Mouse (Mus musculus): ENCODE measurements around the gene H2-Q10.
"Not testable (repeated sequence)": the region's sequence is repeated elsewhere in the genome, so short reads cannot be mapped to it uniquely, and the experiment has no call there.

The H2-Q10 gene

DNA sequence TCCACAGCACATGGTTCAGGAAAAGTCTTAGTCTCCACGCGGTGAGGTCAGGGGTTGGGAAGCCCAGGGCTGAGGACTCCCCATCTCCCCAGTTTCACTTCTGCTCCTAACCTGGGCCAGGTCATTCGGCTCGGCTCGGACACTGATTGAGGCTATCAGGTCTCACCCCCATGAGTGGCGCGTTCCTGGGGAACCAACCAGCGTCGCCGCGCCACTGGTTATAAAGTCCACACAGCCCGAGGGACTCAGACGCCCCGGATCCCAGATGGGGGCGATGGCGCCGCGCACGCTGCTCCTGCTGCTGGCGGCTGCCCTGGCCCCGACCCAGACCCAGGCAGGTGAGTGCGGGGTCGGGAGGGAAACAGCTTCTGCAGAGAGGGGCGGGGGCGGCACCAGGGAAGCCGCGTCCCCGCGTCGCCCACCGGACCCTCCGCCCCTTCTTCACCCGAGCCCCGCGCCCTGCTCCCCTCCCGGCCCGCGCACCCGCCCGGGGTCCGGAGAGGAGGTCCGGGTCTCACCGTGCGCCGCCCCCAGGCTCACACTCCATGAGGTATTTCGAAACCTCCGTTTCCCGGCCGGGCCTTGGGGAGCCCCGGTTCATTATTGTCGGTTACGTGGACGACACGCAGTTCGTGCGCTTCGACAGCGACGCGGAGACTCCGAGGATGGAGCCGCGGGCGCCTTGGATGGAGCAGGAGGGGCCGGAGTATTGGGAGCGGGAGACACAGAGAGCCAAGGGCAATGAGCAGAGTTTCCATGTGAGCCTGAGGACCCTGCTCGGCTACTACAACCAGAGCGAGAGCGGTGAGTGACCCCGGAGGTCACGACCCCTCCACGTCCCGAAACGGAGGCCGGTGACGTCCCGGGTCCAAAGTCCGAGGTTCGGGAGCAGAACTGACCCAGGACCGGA lies at the start of gene H2-Q10:
TSS of gene H2-Q10 (plus strand) at position 248 of the 910 bp plus-strand sequence.
- DNase-seq (ENCODE audit: low read depth): peak; percentile 60

DNA sequence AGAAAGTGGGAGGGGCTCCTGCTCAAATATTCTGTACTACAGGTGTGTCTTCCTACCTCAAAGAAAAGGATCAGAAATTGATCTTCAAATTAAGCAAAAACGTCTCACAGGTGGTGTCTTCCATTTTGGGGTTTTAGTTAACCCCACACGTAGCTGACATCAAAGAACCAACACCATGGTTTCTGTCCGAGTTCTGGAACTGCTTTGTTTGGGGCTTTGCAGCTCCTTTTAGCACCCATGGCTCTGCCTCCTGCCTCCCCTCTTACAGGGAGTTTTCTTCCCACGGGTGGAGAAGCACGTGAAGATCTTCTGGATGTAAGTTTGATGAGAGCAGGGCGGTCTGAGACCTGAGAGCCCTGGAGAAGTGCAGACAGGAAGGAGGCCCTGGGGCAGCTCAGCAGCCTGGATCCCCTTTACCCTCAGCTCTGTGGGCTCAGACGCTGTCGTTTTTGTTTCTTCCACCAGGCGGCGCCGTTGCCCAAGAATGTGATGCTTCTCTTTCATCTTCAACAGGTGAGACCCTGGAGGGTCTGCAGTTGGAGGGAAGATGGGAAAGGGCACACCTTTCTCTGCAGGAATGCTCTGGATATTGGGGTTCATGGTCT lies 49.6 kb upstream of the H2-Q10 start:
- peak; percentile 94 for DNase-seq (ENCODE audit: low read depth)

- peak; percentile 28 for DNase-seq (ENCODE audit: low read depth)
These were observed 48.6 kb upstream of the H2-Q10 start for GRCm38 (mm10) chr17:35421331-35421730.

- DNase-seq (ENCODE audit: low read depth): peak; percentile 22
These were observed 47.5 kb upstream of the H2-Q10 start for GRCm38 (mm10) chr17:35422360-35422759.

- DNase-seq (ENCODE audit: low read depth): peak; percentile 80
These were observed 46.6 kb upstream of the H2-Q10 start for GRCm38 (mm10) chr17:35423131-35423810.

GRCm38 (mm10) chr17:35424106-35424505 lies 45.8 kb upstream of the H2-Q10 start:
- DNase-seq (ENCODE audit: low read depth): peak; percentile 73

DNA sequence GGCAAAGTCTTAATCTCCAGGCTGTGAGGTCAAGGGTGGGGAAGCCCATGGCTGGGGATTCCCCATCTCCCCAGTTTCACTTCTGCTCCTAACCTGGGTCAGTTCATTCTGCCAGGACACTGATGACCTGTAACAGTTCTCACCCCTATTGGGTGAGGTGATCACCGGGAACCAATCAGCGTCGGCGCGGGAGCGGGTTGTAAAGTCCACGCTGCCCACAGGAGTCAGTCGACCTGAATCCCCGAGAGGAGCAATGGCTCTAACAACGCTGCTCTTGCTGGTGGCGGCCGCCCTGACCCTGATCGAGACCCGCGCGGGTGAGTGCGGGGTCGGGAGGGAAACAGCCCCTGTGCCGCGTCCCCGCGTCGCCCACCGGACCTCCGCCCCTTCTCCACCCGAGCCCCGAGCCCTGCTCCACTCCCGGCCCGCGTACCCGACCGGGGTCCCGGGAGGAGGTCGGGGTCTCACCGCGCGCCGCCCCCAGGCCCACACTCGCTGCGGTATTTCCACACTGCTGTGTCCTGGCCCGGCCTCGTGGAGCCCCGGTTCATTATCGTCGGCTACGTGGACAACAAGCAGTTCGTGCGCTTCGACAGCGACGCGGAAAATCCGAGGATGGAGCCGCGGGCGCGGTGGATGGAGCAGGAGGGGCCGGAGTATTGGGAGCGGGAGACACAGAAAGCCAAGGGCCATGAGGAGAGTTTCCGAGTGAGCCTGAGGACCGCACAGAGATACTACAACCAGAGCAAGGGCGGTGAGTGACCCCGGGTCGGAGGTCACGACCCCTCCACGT lies 45.1 kb upstream of the H2-Q10 start, which contains the start of gene H2-Q6:
TSS of gene H2-Q6 (plus strand) at position 227 of the 793 bp plus-strand sequence.
- peak; percentile 96 for DNase-seq (ENCODE audit: low read depth)

- peak; percentile 79 for DNase-seq (ENCODE audit: low read depth)
These were observed 44.4 kb upstream of the H2-Q10 start for GRCm38 (mm10) chr17:35425474-35425873.

GRCm38 (mm10) chr17:35428883-35429282 lies 41.0 kb upstream of the H2-Q10 start:
- not testable (repeated sequence) for DNase-seq (ENCODE audit: low read depth)

DNA sequence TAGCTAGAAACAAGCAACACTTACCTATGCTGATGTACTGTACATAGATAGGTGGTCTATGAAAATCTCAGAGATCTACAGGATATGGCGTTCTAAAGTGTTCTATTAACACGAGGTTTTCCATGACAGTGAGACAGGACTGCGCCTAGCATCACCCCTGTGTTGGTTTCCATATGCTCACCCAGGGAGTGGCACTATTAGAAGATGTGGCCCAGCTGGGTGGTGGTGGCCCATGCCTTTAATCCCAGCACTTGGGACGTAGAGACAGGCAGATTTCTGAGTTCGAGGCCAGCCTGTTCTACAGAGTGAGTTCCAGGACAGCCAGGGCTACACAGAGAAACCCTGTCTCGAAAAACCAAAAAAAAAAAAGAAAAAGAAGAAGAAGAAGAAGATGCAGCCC lies 39.2 kb upstream of the H2-Q10 start:
- DNase-seq (ENCODE audit: low read depth): not testable (repeated sequence)

DNA sequence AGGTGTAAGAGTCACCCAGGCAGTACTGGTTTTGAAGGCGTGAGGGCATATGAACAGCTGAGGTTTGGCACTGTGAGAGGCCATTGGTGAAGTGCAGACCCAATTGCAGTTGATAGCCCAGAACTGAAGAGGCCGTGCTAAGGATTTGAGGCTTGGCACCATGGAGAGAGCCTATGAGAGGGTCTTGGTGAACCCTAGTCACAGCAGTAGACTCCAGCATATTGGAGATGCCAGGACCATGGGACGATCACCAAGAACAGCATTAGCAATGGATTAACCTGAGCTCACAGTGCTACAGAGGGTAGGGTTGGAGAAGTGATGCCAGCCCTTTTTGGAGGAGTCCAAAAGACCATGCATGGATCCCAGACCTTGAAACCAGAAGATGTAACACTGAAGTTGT lies 37.7 kb upstream of the H2-Q10 start:
- not testable (repeated sequence) for DNase-seq (ENCODE audit: low read depth)

- DNase-seq (ENCODE audit: low read depth): peak; percentile 94
These were observed 35.1 kb upstream of the H2-Q10 start for GRCm38 (mm10) chr17:35434836-35435235.

DNA sequence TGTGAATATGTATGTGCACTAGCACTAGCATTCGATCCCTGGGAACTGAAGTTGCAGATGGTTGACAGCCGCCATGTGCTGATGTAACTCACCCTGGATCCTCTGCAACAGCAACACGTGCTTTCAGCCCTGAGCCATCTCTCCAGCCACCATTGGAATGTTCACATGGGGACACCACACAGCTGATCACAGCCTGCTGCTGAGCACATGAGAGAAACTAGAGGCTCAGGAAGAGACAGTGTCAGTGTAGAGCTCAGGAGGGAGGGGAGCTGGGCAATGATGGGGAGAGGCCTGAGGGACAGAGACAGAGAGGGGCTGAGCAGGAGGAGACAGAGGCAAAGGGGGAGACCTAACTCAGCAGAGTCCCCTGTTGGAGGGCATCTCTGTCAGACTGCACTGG lies 34.3 kb upstream of the H2-Q10 start:
- not testable (repeated sequence) for DNase-seq (ENCODE audit: low read depth)

- peak; percentile 63 for DNase-seq (ENCODE audit: low read depth)
These were observed 32.4 kb upstream of the H2-Q10 start for GRCm38 (mm10) chr17:35437386-35437936.

DNA sequence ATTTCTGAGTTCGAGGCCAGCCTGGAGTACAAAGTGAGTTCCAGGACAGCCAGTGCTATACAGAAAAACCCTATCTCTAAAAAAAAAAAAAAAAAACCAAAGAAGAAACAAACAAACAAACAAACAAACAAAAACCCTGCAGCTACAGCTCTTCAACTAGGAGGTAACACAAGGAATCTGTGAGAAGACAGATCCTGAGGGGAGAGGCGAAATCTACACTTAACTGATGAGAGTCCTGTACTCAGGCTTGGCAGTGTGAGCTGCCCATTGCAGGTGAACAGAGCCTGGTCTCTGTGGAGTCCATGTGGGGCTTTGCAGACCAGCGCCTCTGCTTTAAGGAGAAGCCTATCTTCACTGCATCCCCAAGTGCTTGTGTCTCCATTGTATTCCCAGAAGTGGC lies 31.5 kb upstream of the H2-Q10 start:
- DNase-seq (ENCODE audit: low read depth): peak; percentile 72

DNA sequence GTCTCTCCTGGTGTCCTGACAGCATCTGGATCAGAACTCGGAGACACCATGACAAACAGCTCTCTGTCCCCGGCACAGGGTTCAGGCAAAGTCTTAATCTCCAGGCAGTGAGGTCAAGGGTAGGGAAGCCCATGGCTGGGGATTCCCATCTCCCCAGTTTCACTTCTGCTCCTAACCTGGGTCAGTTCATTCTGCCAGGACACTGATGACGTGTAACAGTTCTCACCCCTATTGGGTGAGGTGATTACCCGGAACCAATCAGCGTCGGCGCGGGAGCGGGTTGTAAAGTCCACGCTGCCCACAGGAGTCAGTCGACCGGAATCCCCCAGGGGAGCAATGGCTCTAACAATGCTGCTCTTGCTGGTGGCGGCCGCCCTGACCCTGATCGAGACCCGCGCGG lies 31.0 kb upstream of the H2-Q10 start, which contains the start of gene H2-Q7:
TSS of gene H2-Q7 (plus strand) at position 271 of the 400 bp plus-strand sequence.
- peak; percentile 99 for DNase-seq (ENCODE audit: low read depth)

DNA sequence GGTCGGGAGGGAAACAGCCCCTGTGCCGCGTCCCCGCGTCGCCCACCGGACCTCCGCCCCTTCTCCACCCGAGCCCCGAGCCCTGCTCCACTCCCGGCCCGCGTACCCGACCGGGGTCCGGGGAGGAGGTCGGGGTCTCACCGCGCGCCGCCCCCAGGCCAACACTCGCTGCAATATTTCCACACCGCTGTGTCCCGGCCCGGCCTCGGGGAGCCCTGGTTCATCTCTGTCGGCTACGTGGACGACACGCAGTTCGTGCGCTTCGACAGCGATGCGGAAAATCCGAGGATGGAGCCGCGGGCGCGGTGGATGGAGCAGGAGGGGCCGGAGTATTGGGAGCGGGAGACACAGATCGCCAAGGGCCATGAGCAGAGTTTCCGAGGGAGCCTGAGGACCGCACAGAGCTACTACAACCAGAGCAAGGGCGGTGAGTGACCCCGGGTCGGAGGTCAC lies 30.6 kb upstream of the H2-Q10 start:
- peak; percentile 70 for DNase-seq (ENCODE audit: low read depth)

DNA sequence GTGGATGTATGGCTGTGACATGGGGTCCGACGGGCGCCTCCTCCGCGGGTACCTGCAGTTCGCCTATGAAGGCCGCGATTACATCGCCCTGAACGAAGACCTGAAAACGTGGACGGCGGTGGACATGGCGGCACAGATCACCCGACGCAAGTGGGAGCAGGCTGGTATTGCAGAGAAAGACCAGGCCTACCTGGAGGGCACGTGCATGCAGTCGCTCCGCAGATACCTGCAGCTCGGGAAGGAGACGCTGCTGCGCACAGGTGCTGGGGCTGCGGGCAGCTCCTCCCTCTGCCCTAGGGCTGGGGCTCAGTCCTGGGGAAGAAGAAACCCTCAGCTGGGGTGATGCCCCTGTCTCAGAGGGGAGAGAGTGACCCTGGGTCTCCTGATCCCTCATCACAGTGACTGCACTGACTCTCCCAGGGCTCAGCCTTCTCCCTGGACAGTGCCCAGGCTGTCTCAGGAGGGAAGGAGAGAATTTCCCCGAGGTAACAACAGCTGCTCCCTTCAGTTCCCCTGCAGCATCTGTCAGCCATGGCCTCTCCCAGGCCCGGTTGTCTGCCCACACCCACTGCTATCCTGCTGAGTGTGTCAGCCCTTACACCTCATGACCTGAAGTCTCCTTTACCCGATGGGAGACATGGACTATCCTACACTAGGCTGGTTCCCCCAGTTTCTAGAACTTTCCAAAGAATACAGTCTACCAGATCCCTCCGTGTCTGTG lies 29.8 kb upstream of the H2-Q10 start:
- DNase-seq (ENCODE audit: low read depth): peak; percentile 60

DNA sequence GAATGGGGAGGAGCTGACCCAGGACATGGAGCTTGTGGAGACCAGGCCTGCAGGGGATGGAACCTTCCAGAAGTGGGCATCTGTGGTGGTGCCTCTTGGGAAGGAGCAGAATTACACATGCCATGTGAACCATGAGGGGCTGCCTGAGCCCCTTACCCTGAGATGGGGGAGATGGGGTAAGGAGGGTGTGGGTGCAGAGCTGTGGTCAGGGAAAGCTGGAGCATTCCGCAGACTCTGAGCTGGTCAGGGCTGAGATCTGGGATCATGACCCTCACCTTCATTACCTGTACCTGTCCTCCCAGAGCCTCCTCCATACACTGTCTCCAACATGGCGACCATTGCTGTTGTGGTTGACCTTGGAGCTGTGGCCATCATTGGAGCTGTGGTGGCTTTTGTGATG lies 27.5 kb upstream of the H2-Q10 start:
- peak; percentile 23 for DNase-seq (ENCODE audit: low read depth)

DNA sequence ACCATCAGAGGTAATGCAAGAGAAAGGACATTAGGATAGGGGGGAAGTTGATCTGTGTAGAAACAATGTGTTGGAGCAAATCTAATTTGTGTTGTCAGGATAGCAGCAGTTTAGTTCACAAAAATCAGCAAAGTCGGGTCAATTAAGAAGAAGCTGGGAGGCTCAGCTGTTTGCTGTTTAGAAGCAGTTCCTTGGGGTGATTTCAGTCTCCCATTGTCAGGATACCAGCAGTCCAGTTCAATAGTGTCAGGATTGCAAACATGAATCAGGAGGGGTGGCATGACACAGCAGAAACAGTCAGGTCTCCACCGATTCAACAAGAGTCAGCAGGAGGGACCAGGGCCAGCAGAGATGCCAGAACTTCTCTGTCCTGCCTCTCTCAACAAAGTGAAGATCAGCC lies 25.4 kb upstream of the H2-Q10 start:
- DNase-seq (ENCODE audit: low read depth): peak; percentile 18
